Mouse (Mus musculus): Measurements from ENCODE around the gene Acsl4.

Gene Acsl4

DNA sequence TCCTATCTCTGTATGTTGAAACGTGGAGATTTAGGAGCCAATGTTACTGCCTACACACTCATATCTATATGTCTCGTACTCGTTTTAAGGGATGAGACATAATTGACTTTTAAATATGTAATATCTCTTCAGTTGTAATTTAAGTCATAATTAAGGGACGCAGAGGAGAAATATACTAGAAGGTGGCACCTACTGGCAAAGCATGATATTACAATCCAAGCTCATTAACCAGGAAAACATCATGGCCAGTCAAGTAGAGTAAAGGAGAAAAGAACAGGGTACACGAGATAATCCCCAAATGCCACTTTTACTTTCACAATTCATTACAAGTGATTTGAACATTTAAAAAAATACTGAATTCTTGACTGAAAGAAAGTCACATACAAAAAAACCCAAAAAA lies 31.9 kb downstream of the Acsl4 start:
- no peak for DNase-seq (ENCODE audit: inconsistent ontology term)

DNA sequence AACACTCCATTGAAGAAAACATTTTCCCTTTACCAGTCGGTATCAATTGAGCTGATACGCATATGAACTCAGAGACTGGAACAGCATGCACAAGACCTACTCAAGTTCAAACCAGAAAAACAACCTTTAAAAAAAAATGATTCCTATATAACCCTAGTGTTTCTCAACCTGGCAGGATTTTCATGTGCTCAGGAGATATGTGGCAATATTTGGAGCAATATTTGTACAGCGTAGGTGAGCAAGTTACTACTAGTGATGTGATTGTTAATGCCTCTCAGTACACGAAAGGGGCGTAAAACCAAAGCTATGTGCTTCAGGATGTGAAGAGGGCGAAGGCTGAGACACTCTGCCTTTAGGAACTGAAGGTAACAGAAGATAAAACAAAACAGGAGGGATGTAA lies 54.1 kb downstream of the Acsl4 start:
- DNase-seq (ENCODE audit: inconsistent ontology term): no peak

DNA sequence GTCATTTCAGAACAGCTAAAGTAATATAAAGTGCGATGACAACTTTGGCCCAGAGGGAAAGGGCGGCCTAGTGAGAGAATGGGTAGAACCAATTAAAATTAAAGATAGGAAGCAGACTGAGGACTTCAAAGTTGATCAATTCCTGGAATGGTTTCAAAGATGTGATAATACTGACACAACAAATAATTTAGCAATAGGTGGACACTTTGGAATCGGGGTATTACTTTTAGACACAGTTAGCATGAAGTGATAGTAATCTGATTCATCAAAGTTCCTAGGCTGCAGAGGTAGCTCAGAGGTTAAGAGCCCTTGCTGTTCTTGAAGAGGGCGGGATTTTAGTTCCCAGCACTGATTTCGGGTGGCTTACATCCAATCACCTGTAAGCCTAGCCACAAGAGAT lies 54.8 kb downstream of the Acsl4 start:
- no peak for DNase-seq (ENCODE audit: inconsistent ontology term)

DNA sequence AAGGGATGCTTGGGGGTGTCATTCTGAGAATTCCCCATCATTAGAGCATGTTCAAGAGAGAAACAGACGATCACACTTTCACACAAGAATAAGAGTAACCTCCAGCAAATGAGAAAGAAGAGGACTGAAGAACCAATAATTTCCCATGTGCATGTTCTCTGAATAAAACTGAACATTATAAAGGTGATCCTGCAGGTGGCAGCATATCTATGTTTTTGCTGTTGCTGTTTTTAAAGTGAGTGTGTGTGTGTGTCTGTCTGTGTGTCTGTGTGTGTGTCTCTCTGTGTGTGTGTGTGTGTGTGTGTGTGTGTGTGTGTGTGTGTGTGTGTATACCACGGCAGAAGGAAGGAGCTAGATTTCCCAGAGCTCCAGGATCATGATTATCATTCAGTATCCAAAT lies 64.6 kb downstream of the Acsl4 start:
- DNase-seq (ENCODE audit: inconsistent ontology term): no peak

DNA sequence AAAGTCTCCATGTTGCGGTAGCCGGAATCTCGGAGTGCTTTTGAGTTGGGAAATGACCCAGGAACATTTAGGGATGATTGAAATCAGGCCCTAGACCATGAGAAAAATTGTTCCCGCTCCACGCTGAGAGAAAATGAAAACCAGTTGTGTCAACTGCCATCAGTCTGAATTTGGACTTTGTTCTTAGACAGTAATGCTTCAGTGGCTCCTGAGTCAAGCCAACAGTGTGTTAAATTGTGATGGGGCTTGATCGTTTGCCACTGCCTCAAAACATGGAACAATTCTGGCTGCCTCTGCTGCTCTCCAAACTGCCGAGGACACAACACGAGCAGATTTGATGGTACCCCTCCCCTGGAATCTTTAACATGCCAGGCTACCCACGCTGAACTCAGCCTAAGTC lies 74.2 kb downstream of the Acsl4 start:
- no peak for DNase-seq (ENCODE audit: inconsistent ontology term)

DNA sequence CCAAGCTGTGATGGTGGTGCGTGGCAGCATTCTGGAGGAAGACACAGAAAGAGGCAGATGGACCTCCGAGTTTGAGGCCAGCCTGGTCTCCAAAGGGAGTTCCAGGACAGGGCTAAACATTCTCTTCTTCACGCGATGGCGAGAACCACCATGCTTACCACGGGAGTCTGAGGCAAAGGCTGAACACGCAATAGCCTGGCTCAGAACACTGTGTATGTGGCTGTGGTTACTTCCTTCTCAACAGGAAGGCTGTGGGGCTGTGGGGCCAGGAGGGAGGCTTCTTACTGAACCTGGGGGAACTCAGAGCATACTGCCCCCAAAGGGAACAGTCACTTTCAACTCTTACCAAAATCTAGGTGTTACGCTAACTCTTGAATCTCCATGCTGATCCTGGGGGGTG lies 75.1 kb downstream of the Acsl4 start:
- DNase-seq (ENCODE audit: inconsistent ontology term): no peak

DNA sequence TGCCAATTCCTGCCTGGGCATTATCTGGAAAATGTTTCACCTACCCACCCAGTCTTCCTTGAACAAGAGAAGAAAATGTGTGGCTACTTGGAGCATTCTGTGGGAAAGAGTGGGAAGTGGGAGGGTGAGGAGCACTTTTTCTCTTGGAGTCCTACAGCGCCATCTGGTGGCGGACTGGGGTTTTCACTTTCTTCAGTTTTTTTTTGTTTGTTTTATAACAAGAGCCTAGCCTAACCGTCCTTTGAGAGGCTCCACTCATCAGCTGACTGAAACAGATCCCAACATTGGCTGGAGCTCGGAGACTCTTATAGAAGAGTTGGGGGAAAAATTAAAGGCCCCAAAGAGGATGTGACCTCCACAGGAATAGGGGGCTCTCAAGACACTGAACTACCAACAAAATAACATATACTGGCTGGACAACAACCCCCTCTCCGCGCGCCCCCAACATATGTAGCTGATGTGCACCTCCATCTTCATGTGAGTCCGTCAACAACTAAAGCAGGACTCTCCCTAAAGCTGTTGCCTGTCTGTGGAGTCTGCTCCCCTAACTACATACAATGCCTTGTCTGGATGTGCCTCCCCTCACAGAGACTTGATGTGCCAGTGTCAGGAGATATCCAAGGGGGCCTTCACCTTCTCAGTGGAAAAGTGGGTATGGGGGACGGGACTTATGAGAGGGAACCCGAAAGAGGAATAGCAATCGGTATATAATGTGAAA lies 75.9 kb downstream of the Acsl4 start:
- peak; percentile 43 for DNase-seq (ENCODE audit: inconsistent ontology term)

DNA sequence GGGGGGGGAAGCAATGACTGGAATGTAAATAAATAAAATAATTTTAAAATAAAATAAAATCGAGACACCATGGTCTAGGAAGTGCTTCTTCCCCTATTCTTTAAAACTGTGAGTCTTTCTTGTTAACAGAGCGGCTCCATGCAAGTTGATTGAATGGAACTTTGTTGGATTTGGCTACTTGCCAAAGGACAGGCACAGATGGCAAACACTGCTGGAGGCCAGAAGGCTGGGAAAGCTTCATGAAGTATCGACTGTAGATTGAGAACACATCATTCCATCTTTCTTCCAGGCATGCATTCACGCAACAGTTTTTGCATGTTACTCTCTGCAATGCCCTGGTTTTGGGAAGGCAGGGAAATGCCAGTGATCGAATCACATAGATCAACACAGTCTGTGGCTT lies 79.9 kb downstream of the Acsl4 start:
- DNase-seq (ENCODE audit: inconsistent ontology term): peak; percentile 11

DNA sequence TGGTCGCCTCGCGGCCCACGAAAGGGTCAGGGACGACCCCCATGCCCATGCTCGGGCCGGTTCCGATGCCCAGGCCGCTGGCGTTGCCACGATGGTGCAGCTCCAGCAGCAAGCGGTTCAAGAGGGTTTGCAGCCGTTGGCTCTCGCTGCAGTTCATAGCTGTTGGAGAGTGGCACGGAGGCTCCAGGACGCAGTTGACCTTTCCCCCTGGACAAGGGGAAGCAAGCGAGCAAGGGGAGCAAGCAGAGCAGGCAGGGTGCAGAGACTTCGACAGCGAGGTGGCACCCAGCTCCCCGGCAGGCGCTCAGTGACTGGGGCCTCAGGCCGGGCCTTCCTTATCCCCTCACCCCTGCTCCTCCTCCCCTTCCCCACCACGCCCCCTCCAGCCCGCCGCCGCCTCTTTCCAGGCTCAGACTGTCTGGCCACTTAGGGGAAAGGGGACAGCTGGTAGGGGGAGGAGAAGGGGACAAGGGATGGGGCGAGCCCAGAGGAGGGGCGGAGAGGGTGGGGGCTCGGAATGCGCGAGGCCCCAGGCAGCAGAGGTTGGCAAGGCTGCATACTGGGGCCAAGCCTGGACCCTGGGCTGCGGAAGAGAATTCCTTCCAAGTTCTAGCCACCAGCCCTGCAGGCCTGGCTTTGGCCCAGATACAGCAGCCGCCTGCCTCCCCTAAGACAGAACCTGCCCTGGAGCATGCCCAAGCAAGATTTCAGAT lies 84.3 kb downstream of the Acsl4 start, which contains the start of gene Kcne1l:
Gene Kcne1l, minus strand, starts transcription at position 426 of the 713 bp plus-strand sequence.
- DNase-seq (ENCODE audit: inconsistent ontology term): peak; percentile 46

DNA sequence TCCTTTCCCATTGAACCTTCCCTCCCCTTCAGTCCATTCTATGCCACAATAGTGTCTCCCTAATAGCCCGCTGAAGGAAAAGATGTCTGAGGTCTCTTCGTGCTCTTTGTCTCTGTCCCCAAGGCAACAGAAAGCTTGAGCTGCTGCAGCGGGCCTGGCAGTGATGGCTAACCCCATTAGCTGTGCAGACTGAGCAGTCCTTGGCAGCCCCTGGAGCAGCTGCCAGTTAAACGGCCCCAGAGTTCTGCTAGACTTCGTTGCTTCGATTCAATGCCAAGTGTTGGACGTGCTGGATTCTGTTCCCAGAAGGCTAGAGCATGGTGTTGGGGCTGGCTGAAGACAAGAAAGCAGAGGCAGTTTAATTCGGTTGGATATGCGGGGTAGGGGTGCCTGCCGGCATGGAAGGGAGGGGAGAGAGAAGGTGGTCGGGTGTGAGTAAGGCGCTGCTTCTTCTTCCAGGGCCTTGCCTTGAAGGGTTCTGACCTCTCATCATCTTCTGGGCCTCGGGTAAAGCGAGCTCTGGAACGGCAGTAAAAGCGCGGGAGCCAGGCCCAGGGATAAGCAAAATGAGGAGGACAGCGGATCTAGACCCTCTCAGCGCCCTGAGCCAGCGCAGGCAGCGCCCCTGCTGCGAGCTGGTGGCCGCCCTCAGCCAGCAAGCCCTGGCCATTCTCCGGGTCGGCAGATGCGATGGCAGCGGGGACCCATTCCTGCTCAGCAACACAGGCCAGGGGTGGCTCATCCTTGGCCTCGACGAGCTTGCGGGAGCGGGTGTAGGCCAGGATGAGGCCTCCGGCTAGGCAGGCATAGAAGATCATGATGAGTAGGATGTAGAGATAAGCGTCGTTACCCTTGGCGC lies 85.1 kb downstream of the Acsl4 start:
- DNase-seq (ENCODE audit: inconsistent ontology term): peak; percentile 36

DNA sequence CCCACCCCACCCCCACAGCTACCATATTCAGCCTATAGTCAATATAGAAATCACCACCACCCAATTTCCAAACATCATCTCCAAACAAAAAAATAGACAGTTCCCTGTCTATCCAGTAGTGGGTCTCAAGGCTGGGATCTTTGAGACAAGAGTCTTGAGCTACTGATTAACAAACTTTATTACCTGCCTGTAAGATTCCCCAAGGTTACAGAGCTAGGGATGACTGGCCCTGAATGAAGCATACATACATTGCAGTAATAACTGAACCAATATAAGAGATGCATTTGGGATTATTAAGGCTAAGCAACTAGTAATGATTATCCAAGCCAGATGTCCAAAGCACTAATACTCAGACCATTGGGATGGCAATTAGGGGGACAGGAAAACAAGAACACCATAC lies 85.7 kb downstream of the Acsl4 start:
- no peak for DNase-seq (ENCODE audit: inconsistent ontology term)

DNA sequence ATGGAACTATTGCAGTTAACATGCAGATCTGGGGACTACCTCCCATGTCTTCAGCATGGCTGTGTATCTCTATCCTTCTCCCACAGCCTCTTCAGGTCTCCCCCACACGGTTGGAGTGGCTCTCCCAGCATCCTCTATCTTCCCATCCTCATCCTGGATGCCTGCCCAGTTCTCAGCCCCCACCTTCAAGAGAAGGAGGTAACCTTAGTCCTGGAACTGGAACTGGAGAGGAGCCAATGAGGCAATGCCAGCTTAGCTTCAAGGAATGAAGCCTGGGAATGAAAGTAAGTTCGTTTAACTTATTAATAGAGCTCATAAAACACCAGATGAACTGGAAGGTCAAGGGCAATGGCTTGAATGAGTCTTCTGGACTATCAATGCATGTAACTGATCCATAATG lies 86.9 kb downstream of the Acsl4 start:
- no peak for DNase-seq (ENCODE audit: inconsistent ontology term)

DNA sequence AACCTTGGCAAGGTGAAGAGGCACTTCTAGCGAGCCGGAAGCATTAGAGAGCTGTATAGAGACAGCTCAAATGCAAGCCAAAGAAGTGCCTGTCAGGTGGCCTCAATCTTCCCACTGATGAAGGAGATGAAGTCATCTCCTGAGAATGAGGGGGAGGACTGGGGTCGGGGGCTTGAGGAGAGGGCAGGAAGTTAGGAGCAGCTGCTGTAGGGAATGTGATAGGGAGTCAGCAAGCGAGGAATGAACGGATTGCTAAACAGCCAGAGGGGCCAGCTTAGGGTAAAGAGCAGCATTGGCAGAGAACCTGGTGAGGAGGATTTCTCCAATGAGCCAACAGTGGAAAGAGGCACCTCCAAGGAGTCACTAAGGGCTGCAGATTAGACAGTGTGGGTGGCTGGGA lies 104.4 kb downstream of the Acsl4 start:
- DNase-seq (ENCODE audit: inconsistent ontology term): no peak

DNA sequence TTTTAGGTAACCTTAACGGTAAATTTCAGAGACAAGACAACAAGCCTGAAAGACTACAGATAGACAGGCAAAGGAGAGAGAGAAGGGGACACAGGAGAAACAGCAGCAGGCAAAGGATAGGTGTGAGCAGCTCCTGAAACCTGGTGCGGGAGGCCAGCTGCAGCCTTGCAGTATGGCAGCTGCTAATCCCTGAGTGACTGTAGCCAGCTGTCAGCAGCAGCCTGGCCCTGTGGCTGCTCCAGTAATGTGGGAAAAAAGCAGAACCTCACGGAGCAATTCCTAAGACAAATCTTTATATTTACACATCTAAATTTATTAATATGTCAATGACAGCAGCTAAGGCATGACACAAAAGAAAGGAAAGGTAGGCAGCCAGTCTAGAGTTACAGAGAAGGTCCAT lies 113.8 kb downstream of the Acsl4 start:
- no peak for DNase-seq (ENCODE audit: inconsistent ontology term)

DNA sequence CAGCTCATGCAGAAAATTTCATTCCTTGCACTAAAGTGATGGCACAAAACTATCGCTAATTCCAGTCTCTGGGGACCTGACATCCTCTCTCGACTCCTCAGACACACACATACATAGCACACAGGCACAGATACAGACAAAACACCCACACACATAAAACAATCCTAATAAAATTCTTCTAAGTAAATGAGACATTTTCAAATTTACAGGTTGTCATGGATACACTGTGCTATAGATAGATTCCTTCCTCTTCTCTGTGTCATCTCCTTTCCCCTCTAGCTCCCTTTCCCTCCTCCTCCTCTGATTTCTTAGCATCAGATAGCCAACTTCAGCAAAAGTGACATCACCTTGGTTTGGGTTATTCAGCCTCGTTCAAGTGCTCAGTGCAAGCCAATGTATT lies 114.3 kb downstream of the Acsl4 start:
- no peak for DNase-seq (ENCODE audit: inconsistent ontology term)
